Mouse (Mus musculus): ENCODE measurements around the gene Dnah2. TPM values are rescaled to one million over a fixed set of nuclear protein-coding genes. Genes with fewer than 3 reads are reported as not detected.

Dnah2 gene
- total and polyA plus RNA-seq, 3 experiments: 0.08 to 0.41 (median 0.23) TPM

- no peak overlapping the region for H3K27ac ChIP-seq
- no peak overlapping the region for H3K9ac ChIP-seq (ENCODE audit: low read depth, low read length)
- no peaks in the 10 kb centered on the region for H3K79me2 ChIP-seq (replicated peaks; ENCODE audit: control insufficient read depth, insufficient read depth, low read length)
- DNase-seq: no peak
- H3K4me3 ChIP-seq: no peak overlapping the region
- intact Hi-C loops (cut with DNase I): no loop called here
- no peaks in the 10 kb centered on the region for H3K27me3 ChIP-seq (ENCODE audit: control insufficient read depth, insufficient read depth, low read length)
- TF ChIP-seq CTCF (IDR thresholded peaks at IDR 0.05): no peak
- 85% methylated on average over 4 of the region's 4 CpGs for WGBS
- no peaks in the 10 kb centered on the region for H3K4me1 ChIP-seq (ENCODE audit: control insufficient read depth, insufficient read depth, low read length)
- H3K36me3 ChIP-seq (ENCODE audit: control insufficient read depth, insufficient read depth, low read length): no peaks in the 10 kb centered on the region
Observed at GRCm38 (mm10) chr11:69528031-69528390, 20.9 kb downstream of the Dnah2 start.

GRCm38 (mm10) chr11:69527098-69528030 is 21.5 kb downstream of the Dnah2 start:
- TF ChIP-seq POLR2A (IDR thresholded peaks at IDR 0.05; ENCODE audit: insufficient read depth, low read depth, low read length): no peak
- TF ChIP-seq CTCF (IDR thresholded peaks at IDR 0.05): no peak
- no peak for TF ChIP-seq EP300 (IDR thresholded peaks at IDR 0.05; ENCODE audit: insufficient read depth, low read depth, low read length)
- H3K9ac ChIP-seq (ENCODE audit: low read depth, low read length): no peak overlapping the region

GRCm38 (mm10) chr11:69526631-69527030 is 22.3 kb downstream of the Dnah2 start:
- TF ChIP-seq CTCF (IDR thresholded peaks at IDR 0.05) (no peak), EP300 (IDR thresholded peaks at IDR 0.05; ENCODE audit: insufficient read depth, low read depth, low read length) (no peak), POLR2A (IDR thresholded peaks at IDR 0.05; ENCODE audit: insufficient read depth, low read depth, low read length) (no peak)
- H3K4me1 ChIP-seq (ENCODE audit: control insufficient read depth, insufficient read depth, low read length): no peaks in the 10 kb centered on the region
- no peaks in the 10 kb centered on the region for H3K79me2 ChIP-seq (replicated peaks; ENCODE audit: control insufficient read depth, insufficient read depth, low read length)
- no peaks in the 10 kb centered on the region for H3K36me3 ChIP-seq (ENCODE audit: control insufficient read depth, insufficient read depth, low read length)
- WGBS: 76% methylated on average over 4 of the region's 4 CpGs
- DNase-seq: no peak
- no peaks in the 10 kb centered on the region for H3K27me3 ChIP-seq (ENCODE audit: control insufficient read depth, insufficient read depth, low read length)
- no peak overlapping the region for H3K9ac ChIP-seq (ENCODE audit: low read depth, low read length)
- intact Hi-C loops (cut with DNase I): no loop called here
- no peak overlapping the region for H3K27ac ChIP-seq
- H3K4me3 ChIP-seq: no peak overlapping the region

More at GRCm38 (mm10) chr11:69527098-69528030, 21.5 kb downstream of the Dnah2 start:
- 26% methylated on average over 30 of the region's 30 CpGs for WGBS
- H3K4me1 ChIP-seq (ENCODE audit: control insufficient read depth, insufficient read depth, low read length): no peaks in the 10 kb centered on the region
- H3K27me3 ChIP-seq (ENCODE audit: control insufficient read depth, insufficient read depth, low read length): no peaks in the 10 kb centered on the region
- H3K36me3 ChIP-seq (ENCODE audit: control insufficient read depth, insufficient read depth, low read length): no peaks in the 10 kb centered on the region
- no peak overlapping the region for H3K4me3 ChIP-seq
- no peak for DNase-seq
- intact Hi-C loops (cut with DNase I): no loop called here
- no peaks in the 10 kb centered on the region for H3K79me2 ChIP-seq (replicated peaks; ENCODE audit: control insufficient read depth, insufficient read depth, low read length)
- no peak overlapping the region for H3K27ac ChIP-seq

GRCm38 (mm10) chr11:69525661-69526060 is 23.2 kb downstream of the Dnah2 start:
- Histone ChIP-seq H3K27ac (no peak overlapping the region), H3K79me2 (replicated peaks; ENCODE audit: control insufficient read depth, insufficient read depth, low read length) (no peaks in the 10 kb centered on the region), H3K27me3 (ENCODE audit: control insufficient read depth, insufficient read depth, low read length) (no peaks in the 10 kb centered on the region), H3K4me1 (ENCODE audit: control insufficient read depth, insufficient read depth, low read length) (peaks cover under 1% of the 10 kb centered on the region; the same call in 1 of the 2 replicates), H3K4me3 (no peak overlapping the region), H3K9ac (ENCODE audit: low read depth, low read length) (no peak overlapping the region), H3K36me3 (ENCODE audit: control insufficient read depth, insufficient read depth, low read length) (no peaks in the 10 kb centered on the region)
- no peak for DNase-seq
- TF ChIP-seq POLR2A (IDR thresholded peaks at IDR 0.05; ENCODE audit: insufficient read depth, low read depth, low read length) (no peak), CTCF (IDR thresholded peaks at IDR 0.05) (no peak), EP300 (IDR thresholded peaks at IDR 0.05; ENCODE audit: insufficient read depth, low read depth, low read length) (no peak)
- intact Hi-C loops (cut with DNase I): no loop called here
- WGBS: 87% methylated on average over 9 of the region's 9 CpGs

- Histone ChIP-seq H3K27ac (no peak overlapping the region), H3K27me3 (ENCODE audit: control insufficient read depth, insufficient read depth, low read length) (no peaks in the 10 kb centered on the region), H3K79me2 (replicated peaks; ENCODE audit: control insufficient read depth, insufficient read depth, low read length) (no peaks in the 10 kb centered on the region), H3K9ac (ENCODE audit: low read depth, low read length) (no peak overlapping the region), H3K4me3 (no peak overlapping the region), H3K4me1 (ENCODE audit: control insufficient read depth, insufficient read depth, low read length) (peaks cover 1% of the 10 kb centered on the region; the same call in 1 of the 2 replicates), H3K36me3 (ENCODE audit: control insufficient read depth, insufficient read depth, low read length) (no peaks in the 10 kb centered on the region)
- no peak for DNase-seq
- intact Hi-C loops (cut with DNase I): no loop called here
- no peak for TF ChIP-seq POLR2A (IDR thresholded peaks at IDR 0.05; ENCODE audit: insufficient read depth, low read depth, low read length)
- WGBS: 84% methylated on average over 4 of the region's 4 CpGs
Observed at GRCm38 (mm10) chr11:69523651-69524050, 25.3 kb downstream of the Dnah2 start.

GRCm38 (mm10) chr11:69521526-69522149 is 27.3 kb downstream of the Dnah2 start:
- Histone ChIP-seq H3K4me3 (no peak overlapping the region), H3K79me2 (replicated peaks; ENCODE audit: control insufficient read depth, insufficient read depth, low read length) (no peaks in the 10 kb centered on the region), H3K4me1 (ENCODE audit: control insufficient read depth, insufficient read depth, low read length) (peaks cover 1% of the 10 kb centered on the region; the same call in 1 of the 2 replicates), H3K36me3 (ENCODE audit: control insufficient read depth, insufficient read depth, low read length) (no peaks in the 10 kb centered on the region), H3K9ac (ENCODE audit: low read depth, low read length) (no peak overlapping the region), H3K27ac (no peak overlapping the region), H3K27me3 (ENCODE audit: control insufficient read depth, insufficient read depth, low read length) (no peaks in the 10 kb centered on the region)
- intact Hi-C loops (cut with DNase I): no loop called here
- WGBS: 79% methylated on average over 9 of the region's 9 CpGs
- TF ChIP-seq EP300 (IDR thresholded peaks at IDR 0.05; ENCODE audit: insufficient read depth, low read depth, low read length): no peak
- no peak for TF ChIP-seq CTCF (IDR thresholded peaks at IDR 0.05)
- TF ChIP-seq POLR2A (IDR thresholded peaks at IDR 0.05; ENCODE audit: insufficient read depth, low read depth, low read length): no peak
- DNase-seq: no peak

Data from heart, adult 2 months (tissue).